Mouse (Mus musculus): ENCODE measurements around the gene Ugt1a7c.
"Not testable (repeated sequence)": the region's sequence is repeated elsewhere in the genome, so short reads cannot be mapped to it uniquely, and the experiment has no call there.

Ugt1a7c gene

DNA sequence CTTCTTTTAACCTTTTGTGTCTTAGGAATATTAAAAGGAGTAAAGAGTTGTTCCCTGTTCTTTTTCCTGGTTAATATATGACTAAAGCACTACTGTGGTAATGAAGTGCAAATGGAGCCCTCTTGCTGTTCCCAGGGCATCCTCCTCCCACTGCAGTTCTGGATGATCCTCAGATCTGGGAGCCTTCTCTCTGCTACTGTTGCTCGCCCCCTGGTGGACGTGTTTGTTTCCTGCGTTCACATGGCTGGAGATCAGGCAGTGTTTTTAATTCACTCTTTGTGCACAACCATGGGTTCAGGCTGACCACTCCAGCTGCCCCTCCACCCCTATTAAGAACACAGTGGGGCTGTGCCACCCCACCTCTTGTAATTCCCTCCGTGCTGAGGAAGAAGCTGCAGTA lies 25.7 kb downstream of the Ugt1a7c start:
- not testable (repeated sequence) for DNase-seq

DNA sequence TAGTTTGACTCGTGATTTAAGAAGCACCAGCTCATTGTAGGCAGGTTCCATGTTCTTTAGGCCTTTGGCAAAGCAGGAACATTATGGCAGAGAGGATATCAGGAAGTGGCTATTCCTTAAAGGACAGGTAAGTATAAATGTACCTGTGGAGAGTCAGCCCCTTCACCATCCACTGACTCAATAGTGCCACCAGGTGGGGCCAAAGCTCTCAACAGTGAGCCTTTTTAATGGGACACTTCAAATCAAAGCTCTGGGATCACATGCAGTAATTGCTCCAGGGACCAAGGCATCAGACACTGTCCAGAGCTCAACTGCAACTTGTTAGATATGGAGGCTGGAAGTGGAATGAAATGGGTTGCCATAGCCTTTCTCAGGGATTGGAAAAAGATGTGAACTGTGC lies 26.7 kb downstream of the Ugt1a7c start:
- DNase-seq: not testable (repeated sequence)

DNA sequence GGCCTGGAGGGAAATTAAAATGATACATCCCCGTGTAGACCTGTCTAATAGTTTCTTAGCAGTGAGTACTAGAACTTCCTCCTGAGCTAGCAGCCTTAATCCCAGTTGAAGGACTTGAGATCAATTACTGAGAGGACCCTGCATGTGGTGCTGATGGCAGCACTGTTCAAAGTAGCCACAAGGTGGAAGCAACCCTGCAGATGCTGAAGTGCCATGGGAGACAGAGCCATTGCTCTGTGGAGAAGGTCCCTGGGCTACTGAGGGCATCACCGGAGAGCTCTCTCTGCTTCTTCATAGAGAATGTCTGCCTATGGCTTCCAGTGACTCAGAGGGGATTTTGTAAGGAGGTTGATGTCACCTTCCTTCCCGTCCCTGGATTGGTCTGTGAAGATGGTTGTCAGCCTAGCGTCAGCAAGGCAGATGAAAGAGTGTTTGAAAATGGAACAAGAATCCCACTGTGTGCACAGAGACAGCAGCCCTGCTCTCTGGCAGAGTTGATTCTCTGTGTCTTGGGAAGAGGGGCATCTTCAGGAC lies 31.0 kb downstream of the Ugt1a7c start:
- DNase-seq: not testable (repeated sequence)

DNA sequence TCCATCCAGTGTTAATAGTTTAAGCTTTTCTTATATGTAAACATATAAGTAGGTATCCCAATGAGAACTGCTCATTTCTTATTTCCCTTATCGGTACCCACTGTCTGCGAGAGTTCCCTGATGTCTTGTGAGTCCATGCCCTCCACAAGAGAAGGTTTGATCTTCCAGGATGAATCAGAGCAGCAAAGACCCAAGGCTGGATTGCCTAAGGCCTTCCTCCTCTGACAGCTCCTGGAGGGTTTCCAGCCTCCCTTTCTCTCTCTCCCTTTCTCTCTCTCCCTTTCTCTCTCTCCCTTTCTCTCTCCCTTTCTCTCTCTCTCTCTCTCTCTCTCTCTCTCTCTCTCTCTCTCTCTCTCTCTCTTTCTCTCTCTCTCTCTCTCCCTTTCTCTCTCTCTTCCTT lies 34.2 kb downstream of the Ugt1a7c start:
- DNase-seq: not testable (repeated sequence)

DNA sequence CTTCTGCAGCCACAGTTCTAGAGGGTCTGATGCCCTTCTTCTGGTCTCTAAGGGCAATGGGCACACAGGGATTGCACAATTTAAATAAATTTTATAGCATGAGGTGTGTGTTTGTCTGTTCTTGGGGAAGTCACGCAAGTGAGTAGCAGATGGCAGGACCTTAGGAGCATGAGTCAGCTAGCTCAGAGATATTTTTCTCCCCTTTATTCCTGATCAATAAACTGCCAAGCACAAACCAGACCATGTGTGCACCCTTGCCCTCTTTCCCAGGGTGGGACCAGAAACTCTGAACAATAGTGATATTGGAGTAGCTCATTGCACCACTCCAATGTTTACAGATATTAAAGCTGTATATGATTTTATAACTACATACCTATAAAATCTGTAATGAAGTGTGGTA lies 35.4 kb downstream of the Ugt1a7c start:
- DNase-seq: not testable (repeated sequence)

- no peak for DNase-seq
These were observed 39.1 kb downstream of the Ugt1a7c start for GRCm38 (mm10) chr1:88133908-88134456.

DNA sequence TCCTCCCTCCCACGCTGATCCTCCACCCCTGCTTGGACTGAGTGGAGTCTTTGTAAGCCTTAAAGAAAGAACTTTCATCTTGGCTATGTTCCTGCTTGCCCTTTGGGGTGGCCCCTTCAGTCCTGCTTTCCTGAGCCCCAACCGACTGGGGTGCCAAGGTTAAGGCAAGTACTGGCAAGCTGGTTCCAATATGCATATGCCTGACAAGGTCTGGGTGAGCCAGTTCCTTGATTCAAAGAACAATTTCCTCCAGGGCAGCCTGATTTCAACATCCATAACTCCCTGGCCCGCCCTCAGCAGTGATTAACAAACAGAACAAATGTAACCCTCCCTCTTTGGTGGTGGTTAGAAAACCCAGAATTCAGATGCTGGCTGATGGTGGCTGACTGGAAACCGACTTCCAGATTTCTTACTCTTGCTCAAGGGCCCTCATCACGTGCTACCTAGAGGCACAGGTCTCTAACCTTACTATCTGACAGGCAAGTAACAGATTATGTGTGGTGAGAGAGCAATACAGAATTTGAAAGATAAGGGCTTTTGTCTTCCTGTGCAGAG lies 39.7 kb downstream of the Ugt1a7c start, which contains the start of gene Ugt1a6a:
Gene Ugt1a6a, plus strand, starts transcription at position 353 of the 555 bp plus-strand sequence.
- not testable (repeated sequence) for DNase-seq

- not testable (repeated sequence) for DNase-seq
These were observed 40.5 kb downstream of the Ugt1a7c start for GRCm38 (mm10) chr1:88135229-88135904.

- DNase-seq: no peak
These were observed 41.8 kb downstream of the Ugt1a7c start for GRCm38 (mm10) chr1:88136646-88137045.

- DNase-seq: no peak
These were observed 42.4 kb downstream of the Ugt1a7c start for GRCm38 (mm10) chr1:88137264-88137663.

- no peak for DNase-seq
These were observed 43.3 kb downstream of the Ugt1a7c start for GRCm38 (mm10) chr1:88138145-88138544.

GRCm38 (mm10) chr1:88140492-88140891 lies 45.6 kb downstream of the Ugt1a7c start:
- not testable (repeated sequence) for DNase-seq

DNA sequence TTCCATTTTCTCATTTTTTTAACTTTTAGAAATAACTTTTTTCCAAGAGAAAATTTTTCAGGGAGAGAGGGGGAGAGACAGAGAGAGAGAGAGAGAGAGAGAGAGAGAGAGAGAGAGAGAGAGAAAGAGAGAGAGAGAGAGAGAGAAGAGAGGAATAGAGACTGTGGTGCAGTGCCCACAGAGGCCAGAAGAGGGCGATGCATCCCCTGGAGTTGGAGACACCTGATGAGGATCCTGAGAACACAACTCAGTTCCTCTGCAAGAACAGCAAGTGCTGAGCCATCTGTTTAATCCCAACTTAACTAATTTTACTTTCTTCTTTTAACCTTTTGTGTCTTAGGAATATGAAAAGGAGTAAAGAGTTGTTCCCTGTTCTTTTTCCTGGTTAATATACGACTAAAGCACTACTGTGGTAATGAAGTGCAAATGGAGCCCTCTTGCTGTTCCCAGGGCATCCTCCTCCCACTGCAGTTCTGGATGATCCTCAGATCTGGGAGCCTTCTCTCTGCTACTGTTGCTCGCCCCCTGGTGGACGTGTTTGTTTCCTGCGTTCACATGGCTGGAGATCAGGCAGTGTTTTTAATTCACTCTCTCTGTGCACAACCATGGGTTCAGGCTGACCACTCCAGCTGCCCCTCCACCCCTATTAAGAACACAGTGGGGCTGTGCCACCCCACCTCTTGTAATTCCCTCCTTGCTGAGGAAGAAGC lies 49.3 kb downstream of the Ugt1a7c start:
- peak; percentile 56 to 58 for DNase-seq

DNA sequence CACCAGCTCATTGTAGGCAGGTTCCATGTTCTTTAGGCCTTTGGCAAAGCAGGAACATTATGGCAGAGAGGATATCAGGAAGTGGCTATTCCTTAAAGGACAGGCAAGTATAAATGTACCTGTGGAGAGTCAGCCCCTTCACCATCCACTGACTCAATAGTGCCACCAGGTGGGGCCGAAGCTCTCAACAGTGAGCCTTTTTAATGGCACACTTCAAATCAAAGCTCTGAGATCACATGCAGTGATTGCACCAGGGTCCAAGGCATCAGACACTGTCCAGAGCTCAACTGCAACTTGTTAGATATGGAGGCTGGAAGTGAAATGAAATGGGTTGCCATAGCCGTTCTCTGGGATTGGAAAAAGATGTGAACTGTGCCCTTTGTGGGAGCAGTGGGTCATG lies 50.4 kb downstream of the Ugt1a7c start:
- DNase-seq: not testable (repeated sequence)

DNA sequence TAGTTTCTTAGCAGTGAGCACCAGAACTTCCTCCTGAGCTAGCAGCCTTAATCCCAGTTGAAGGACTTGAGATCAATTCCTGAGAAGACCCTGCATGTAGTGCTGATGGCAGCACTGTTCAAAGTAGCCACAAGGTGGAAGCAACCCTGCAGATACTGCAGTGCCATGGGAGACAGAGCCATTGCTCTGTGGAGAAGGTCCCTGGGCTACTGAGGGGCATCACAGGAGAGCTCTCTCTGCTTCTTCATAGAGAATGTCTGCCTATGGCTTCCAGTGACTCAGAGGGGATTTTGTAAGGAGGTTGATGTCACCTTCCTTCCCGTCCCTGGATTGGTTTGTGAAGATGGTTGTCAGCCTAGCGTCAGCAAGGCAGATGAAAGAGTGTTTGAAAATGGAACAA lies 55.3 kb downstream of the Ugt1a7c start:
- DNase-seq: not testable (repeated sequence)

- peak in 1 of 2 experiments; percentile 26 for DNase-seq
These were observed 63.6 kb downstream of the Ugt1a7c start for GRCm38 (mm10) chr1:88158430-88158829.

- no peak for DNase-seq
These were observed 70.8 kb downstream of the Ugt1a7c start, which contains the start of gene Ugt1a5 for GRCm38 (mm10) chr1:88165711-88166110. Ugt1a5 (plus strand) TSS chr1:88166012.

DNA sequence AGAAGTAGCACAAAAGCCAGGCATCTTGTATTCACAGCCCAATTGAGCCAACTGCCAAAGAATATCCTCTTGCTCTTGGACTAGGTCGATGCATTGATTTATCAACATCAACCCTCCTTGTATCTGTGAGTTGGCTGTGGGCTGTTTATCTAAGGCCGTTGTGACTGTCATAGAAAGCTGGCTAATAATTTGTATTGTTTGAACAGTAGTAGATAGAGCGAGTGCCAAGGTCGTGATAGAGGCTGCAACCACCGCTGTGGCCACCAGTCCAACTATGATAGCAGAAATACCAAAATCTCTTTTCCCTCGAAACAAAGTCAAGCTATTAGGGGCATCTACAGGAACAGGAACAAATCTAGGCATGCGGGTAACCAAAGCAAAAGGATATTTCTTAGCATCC lies 77.3 kb downstream of the Ugt1a7c start:
- DNase-seq: not testable (repeated sequence)

- no peak for DNase-seq
These were observed 84.8 kb downstream of the Ugt1a7c start for GRCm38 (mm10) chr1:88179657-88180056.

DNA sequence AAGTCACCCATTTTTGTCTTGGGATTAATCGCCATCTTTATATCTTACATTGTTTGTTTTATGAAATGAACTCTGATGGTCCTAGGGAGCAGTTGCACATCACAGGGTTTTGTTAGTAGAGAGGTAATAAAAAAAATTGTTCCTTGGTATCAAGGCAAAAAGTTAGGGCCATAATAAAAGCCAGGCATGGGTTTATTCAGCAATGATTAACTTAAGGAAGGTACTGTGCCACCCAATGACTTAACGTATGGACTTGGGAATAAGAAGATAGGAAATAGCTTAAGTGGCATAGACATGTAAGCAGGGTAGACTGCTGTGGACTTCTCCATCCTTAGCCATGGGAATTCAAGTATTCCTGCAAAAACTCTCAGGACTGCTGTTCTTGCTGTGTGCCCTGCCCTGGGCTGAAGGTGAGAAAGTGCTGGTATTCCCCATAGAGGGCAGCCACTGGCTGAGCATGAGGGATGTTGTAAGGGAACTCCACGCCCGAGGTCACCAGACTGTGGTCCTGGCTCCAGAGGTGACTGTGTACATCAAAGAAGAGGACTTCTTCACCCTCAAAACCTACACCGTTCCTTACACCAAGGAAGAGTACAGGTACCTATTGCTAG lies 91.6 kb downstream of the Ugt1a7c start:
- DNase-seq: no peak

- DNase-seq: no peak
These were observed 97.3 kb downstream of the Ugt1a7c start for GRCm38 (mm10) chr1:88192136-88192535.

DNA sequence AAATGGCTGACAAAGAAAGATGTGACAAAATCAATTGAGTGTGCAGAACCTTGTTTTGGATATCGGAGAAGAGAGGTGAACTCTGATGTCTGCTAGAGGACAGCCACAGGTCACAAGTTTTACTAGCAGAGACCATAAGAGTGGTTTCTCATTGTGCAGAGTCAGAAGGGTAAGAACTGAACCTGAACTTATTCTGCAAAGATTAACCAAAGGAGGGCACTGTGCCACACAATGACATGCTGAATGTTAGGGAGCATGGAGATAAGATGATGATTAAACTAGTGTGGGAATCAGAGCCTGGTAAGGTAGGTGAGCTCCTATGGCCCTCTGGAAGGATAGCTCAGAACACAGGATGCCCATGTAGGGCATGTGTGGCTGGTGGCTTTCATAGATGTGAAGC lies 100.8 kb downstream of the Ugt1a7c start:
- no peak for DNase-seq

DNA sequence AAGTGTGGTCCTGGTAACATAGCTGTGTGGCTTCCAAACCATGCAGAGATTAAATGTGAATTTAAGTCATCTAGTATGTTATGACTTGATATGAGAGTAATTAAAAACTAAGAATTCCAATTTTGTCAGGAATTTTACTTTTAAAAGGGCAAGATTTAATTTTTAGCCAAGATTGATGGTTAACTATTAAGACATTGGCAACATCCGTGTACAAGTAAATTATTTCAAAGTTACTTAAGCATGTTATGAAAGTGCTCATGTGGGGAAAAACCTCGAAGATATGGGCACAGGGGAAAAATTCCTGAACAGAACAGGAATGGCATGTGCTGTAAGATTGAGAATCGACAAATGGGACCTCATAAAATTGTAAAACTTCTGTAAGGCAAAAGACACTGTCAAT lies 102.6 kb downstream of the Ugt1a7c start:
- no peak for DNase-seq
